Mouse (Mus musculus) thymus, adult 18-20 months (tissue): ENCODE measurements at regions not wholly inside any gene's neighbourhood (a gene's known extent, or its start where the extent isn't known, plus 50 kb on each side); places are given as distances from the start of the nearest gene placed in this dataset.

Experiments
- DNase-seq, 2 experiments: peaks; one replicate each; pipeline ENCODE4 v3.0.0; 2022; ENCODE audit warnings: mixed read lengths in 2 of 2

DNA sequence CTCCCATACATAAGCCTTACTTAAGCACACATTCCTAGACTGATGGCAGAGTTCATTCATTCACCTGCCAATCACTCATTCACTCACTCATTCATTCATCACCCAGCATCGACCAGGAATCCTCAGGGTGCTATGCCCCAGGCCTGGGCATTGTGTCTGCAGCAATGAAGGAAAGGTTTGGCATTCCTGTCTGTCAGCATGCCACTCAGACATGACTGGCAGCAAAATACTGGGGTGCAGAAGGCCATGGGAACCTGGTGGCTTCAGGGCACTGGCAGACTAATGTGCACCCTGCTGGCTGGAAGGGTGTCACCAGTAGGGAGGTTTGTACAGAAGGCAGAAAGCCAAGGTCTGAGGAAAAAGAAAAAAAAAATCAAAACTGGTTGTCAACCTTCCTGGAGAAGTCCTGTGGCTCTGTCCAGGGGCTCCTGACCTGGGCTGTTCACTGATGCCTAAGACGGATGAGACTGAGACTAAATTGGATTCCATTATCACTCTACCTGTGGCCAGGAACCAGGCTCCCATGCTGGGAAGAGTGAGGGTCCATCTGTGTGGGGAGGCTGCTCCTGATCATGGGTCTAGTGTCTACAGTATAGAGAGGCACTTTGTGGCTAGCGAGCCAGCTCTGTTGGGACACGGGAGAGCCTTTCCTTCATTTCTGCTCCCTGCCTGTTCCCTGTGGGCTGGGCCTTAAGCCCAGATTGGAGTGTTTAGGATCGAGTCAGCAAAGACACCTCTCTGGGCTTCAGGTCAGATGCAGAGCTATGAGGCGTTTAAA lies 104.1 kb downstream of the Cstad start:
- peak in 1 of 2 experiments; percentile 4 for DNase-seq

DNA sequence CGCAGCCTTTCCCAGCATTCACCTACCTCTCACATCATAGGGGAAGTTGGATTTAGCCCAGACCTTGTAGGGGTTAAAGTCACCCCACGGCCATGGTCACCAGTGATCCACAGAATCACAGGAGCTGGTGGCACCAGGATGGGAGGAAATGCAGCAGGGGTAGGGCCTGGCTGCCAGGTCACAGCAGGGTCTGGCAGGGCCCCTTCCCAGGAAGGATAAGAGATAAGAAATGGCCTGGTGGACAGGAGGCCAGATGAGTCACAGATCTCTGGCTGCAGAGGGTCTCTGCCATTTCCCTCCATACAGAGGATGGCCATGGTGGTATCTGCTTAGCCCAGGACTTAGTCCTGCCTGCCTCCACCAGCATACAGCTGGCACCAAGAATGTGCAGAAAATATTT lies 103.0 kb downstream of the Cstad start:
- peak in 1 of 2 experiments; percentile 2 for DNase-seq

DNA sequence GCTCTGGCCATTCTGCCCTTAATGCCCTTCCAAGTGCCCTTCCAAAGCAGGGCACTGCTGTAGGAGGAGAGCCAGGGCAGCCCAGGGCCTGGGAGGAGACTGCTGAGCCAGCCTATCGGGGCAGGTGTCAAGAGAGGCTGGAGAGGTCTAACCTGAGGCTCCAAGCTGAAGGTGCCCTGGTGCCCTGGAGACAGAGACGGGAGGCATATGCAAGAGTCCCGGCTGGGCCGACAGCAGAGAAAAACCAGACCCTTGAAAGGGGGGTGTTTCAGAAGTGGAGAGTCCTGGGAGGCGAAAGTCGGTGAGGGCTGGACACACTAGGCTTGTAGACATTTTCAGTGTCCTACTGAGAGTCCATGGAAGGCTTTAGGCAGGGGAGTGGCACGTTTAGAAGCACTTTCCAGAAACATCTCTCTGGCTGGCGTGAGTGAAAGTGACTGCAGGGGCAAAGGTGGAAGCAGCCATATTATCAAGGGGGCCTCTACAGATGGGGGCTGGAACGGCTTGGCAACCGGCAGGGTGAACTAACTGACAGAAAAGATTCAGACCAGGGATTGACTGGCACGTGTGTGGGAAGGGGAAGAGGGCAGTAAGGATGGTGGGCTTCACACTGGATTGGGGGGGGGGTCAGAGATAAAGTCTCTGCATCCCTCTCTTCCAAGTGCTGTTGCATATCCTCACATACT lies 101.1 kb downstream of the Cstad start:
- peak in 1 of 2 experiments; percentile 6 for DNase-seq

DNA sequence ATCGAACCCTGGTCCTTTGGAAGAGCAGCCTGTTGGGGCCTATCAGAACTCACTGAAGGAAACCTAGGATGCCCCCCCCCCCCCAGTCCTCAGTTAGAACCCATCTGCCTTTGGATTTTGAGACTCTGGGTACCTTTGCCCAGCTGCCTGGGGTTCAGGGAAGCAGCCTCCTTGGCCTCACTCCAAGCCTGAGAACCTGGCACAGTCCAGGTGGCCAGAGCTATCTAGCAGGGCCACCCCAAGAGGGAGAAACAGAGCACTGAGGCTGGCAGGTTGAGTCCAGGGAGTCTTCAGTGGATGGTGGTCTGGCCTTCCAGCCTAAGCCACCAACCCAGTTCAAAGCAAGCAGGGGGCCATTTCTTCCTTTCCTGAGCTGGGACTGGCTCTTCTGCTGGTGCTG lies 100.2 kb downstream of the Cstad start:
- peak in 1 of 2 experiments; percentile 3 for DNase-seq

DNA sequence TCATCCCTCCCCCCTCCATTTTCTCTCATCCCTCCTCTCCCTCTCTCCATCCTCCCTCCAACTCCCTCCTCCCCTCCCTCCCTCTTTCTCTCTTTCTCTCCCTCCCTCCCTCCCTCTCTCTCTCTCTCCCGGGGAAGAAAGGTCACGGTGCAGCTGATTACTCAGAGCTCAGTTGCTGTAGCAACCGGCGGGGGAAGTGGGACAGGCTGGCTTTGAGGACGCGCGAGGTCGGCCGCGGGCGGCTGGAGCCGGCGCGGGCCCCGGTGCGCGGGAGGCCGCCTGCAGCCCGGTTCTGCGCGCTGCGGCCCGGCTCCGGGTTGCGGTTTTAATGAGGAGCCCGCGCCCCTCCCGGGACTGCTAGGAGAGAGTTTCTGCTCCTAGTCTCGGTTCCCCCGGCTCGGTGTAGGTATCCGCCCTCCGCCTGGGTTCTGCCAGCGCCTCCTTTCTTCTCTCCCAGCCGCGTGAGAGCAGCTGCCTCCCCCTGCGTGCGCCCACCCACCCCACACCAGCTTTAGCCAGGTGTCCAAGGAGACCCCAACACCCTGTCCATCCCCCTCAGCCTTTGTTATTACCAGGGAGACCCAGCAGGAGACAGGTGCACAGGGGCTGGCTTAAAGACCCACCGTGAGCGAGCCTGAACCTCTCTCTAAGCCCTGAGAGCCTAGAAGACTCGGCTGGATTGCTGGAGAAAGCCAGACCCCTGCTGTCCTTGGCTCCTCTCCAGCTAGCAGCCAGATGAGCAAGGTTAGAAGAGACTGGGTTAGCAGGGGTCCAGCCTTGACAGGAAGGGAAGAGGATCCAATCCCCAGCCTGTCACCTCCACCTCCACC lies 98.6 kb downstream of the Cstad start:
- DNase-seq: peak; percentile 76 to 79

DNA sequence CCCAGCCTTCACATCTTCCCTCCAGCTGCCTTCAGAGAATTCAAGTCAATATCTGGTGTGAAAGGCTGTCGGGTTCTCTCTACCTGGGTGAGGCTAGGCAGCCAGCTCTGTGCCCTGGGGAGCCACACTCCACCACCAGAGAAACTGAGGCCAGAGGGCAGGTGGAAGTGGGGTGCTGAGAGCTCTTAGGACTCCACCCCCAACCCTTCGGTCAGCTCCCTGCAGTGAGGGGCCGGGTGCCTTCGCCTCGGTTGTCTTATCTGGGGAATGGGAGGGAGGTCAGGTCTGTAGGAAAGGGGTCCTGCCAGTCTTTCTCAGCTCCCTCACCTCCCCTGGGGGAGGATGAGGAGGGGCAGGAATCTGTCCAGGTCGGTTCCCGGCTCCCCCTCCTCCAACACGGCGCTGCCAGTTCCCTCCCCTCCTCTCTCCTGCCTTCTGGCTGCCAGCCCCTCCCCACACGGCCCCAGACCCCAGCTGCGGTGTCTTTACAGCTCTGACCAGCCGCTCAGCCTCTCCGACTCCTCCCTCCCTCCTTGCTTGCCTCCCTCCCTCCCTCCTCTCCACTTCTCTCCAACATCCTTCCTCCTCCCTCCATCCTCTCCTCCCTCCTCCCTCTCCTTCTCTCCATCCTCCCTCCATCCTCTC lies 97.8 kb downstream of the Cstad start:
- DNase-seq: peak; percentile 41 to 65

DNA sequence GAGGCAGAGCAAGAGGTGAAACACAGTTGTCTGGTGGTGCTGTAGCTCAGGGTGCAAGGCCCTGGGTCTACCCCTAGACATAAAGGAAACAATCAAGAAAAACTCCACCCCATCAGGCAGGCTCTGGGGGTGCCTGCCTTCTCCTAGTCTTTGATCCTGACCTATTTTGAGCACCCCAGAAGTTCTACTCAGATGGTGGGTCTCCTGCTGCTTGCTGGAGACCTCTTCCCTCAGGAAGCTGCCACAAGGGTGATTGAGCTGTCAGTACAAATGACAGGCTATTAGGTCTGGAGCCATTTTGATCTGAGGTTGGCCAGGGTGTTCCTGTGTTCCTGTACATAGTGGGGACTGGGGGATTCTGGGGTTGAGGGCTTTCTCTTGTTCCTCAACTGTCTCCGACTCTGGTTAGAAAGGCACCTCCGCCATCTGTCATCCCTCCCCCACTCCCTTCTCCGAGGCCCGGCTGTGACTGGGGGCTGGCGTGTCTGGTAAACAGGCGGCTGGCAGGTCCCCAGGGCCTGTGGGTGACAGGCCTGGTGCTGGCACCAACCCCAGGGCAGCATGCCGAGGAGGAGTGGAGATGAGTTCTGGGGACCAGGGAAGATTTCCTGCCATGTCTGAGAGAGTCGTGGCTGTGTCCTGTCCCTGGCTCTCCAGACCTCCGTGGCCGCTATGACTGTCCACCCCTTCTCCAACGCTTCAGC lies 97.2 kb downstream of the Cstad start:
- DNase-seq: peak; percentile 69 to 80

DNA sequence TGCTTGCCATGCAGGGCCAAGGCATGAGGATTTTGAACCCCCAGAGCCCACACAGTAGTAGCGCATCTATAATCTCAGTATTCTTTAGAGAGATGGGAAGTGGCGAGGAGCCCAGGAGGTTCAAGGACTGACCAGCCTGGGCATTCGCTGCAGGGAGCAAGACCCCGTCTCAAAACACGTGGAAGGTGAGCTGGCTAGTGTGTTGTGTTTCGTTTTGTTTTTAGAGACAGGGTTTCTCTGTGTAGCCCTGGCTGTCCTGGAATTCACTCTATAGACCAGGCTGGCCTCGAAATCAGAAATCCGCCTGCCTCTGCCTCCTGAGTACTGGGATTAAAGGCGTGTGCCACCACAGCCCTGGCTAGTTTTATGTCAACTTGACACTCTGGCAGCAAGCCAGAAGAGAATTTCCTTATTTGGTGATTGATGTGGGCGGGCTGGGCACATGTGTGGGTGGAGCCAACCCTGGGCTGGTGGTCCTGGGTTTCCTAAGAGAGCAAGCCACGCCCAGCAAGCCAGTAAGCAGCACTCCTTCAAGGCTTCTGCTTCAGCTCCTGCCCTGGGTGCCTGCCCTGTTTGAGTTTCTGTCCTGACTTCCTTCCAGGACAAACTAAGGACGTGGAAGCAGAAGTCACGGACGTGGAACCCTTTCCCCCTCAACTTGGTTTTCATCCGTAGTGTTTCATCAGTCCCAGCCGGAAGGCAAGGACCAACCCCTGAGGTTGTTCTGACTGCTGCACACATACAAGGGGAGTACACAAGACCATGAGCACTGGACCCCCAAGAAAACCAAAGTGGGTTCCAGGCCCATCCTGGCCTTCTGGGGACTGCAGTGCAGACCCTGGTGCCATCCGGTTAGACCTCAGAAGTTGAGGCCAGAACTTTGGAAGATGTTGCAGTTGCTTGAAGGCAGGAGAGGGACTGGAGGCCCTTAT lies 96.4 kb downstream of the Cstad start:
- DNase-seq: peak; percentile 54 to 76

DNA sequence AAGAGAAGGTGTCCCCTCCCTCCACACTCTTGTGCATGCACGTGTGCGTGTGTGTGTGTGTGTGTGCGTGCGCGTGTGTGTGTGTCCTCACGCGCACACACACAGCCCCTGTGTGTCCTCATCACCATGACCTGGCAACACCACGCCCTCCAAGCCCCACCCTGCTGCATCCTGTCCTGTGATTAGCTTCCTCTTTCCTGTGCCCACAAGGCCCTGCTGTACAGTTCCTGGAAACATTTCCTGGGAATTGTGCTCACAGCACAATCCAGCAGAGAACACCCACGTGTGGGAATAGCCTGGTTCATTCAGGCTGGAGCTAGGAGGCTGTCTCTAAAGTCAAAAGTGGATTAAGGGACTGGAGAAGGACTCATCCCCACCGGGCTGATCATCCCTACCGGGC lies 95.5 kb downstream of the Cstad start:
- DNase-seq: peak in 1 of 2 experiments; percentile 53

DNA sequence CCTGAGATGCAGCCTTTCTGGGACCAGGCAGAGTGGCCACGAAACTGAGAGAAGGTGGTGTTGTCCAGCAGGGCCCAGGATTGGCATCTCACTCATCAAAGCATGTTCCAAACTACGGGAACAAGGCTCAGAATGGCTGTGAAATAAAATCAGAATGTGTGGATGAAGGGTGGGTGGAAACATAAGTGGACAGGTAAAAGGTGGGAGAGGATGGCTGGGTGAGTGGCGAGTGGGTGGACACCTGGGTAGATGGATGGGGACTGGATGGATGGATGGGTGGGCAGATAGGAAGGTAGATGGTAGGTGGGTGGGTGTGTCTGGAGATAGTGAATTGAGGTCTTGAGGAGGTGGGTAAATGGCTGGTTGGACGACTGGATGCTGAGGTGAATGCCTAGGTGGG lies 93.6 kb downstream of the Cstad start:
- DNase-seq: no peak

DNA sequence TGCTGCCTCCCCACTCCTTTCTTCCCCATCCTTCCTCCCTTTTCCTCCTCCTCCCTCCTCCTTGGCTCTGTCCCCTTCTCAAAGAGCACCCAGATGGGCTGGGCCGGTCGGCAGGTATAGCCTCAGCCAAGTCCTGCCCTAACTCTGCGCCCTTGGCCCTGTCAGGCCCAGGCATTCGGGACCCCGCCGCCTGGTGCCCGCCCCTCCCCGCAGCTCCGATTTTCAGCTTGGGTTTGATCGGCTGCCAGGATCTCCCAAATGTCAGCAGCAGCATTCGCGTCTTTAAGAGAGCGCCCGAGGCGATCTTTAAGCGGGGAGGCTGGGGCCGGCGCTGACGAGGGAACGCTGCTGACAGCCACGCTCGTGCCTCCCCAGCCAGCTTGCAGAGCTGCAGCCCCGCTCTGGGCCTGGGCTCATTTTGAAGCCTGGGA lies 92.3 kb downstream of the Cstad start:
- DNase-seq: no peak

DNA sequence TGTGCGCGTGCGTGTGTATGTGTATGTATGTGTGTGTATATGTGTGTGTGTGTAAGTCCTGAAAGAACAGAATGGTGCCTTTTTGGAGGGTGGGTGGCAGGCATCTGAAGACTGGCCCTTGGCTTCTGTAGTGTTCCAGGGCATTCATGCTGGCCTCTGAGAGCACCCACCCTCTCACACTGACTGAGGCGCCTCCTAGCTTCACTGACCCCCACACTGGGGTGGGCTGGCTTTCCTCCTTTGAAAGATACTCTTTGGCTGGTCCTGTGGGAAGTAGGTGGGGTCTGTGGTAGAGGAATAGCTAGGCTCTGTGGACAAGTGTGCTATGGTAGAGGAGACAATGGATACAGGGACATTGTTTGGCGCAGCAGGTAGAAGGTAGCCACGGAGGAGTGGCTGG lies 91.5 kb downstream of the Cstad start:
- DNase-seq: no peak

DNA sequence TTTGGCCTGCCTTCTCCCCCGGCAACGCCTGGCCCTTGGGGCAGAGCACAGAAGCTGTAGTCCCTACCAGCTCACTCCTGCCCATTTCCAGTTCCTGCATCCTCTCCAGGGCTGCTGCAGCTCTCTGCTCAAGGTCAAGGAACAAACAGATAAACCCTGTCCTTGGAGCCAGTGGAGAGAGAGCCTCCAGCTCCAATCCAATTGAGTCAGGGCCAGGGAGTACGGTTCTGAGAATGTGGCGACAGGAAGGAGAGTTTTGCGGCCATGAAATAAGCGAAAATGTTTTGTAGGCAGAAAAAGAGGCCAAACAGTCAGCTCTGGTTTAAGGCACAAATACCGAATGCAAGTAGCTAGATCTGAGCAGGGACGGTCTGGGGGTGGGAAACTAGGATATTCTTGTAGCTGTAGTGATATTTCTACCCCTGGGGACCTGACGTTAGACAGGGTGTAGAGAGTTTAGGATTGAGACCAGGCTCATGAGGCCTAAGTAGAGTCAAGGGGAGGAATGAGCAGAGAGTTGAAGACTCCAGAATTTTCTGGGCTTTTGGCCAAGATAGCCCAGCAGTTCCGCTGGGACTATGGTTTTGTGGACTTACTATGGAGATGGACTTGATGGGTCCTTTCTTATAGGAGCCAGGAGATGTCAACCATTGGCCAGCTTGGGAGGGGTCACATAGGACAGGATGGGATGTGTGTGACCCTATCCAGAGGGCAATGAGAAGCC lies 90.5 kb downstream of the Cstad start:
- no peak for DNase-seq

DNA sequence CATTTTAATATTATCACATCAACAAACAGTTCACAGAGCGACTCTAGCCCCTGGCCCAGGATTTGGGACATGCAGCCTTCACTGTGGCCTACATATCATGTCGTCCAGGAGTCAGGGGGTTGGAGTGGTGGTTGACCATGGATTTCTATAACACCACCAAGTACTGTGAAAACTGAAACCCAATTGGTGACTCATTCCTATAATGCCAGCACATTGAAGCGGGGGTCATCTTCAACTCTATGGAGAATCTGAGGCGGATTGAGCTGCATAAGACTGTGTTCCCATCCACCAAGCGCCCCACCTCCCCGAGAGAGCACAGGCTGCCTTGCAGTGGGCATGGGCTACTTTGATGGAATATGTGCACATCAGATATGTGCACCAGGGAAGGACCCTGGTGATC lies 89.6 kb downstream of the Cstad start:
- no peak for DNase-seq

DNA sequence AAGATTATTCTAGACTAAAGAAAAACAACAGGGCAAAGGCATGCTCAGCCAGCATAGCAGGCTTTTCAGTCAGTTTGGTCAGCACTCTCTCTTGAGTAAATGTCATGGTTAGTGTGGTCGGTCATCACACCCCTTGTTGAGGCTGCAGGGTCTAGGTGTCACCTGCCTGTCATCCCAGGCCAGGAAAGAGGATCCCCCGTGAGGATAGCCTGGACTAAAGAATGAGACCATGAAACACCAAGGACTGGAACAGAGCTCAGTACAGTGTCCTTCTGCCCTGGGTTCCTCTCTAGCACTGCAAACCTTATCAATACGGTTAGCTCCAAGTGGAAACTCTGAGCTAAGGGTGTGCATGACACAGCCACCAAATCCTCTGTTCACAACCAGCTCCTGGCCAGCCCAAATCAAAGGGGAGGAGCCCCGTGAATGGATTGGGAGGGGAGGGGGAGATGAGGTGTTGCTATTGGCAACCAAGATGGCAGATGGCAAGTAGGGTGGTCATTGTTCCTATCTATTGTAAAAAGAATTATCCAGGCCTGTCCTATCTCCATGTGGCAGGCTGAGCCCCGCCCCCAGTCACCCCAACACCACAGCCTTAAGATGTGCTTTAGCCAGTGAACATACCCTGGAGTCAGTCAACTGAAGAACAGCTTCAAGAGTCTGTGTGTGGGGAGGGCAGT lies 87.4 kb downstream of the Cstad start:
- DNase-seq: no peak

DNA sequence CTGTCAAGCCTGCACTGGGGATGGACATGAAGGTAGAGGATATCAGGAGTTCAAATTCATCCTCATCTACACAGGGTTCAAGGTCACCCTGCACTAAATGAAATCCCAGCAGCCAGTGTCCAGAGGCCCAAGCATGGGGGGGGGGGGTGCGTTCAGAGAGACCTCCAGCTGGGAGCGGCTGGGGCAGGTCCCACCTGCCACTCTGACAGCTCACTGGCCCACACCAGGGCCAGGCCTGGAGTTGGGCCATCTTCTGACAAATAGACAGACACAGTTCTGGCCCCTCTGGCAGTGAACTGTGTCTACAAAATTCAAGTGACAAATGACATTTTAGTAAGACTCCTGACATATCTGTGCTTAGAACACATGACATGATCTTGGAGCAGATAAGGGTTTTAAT lies 86.8 kb downstream of the Cstad start:
- DNase-seq: no peak

DNA sequence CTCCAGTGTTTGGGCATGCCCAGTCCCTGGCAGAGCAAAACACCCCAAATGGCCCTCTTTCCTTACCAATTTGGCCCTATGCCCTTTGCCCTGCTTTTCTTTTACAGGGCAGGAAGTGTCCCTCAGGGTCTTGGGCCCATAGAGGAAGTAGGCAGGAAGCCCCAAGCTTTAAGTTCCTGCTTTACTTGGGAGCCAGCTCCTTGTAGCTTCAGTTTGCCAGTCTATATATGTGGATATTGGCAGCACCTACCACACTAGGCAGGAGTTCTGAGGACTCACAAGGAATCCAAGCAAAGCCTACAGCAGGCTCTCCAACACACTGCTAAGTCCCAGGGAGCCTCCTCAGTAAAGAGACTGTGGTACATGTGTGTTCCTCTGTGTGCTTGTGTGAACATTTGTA lies 84.2 kb downstream of the Cstad start:
- DNase-seq: no peak

DNA sequence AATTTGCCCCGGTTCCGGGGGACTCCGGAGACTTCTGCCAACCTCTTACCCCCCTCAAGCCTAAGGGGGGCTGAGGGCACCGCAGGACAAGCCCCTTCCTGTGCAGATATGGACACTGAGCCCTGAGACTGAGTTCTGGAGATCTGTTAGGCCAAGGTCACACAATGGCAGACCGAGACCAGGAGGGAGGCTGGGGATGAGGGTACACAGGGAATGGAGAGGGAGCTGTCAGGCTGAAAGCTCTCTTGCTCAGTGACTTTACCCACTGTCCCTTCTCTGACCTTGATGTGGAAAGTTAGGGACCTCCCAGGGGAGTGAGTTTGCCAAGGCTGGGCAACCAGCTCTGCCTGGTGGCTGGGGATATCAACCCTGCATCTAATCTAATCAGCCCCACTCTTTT lies 82.7 kb downstream of the Cstad start:
- no peak for DNase-seq

DNA sequence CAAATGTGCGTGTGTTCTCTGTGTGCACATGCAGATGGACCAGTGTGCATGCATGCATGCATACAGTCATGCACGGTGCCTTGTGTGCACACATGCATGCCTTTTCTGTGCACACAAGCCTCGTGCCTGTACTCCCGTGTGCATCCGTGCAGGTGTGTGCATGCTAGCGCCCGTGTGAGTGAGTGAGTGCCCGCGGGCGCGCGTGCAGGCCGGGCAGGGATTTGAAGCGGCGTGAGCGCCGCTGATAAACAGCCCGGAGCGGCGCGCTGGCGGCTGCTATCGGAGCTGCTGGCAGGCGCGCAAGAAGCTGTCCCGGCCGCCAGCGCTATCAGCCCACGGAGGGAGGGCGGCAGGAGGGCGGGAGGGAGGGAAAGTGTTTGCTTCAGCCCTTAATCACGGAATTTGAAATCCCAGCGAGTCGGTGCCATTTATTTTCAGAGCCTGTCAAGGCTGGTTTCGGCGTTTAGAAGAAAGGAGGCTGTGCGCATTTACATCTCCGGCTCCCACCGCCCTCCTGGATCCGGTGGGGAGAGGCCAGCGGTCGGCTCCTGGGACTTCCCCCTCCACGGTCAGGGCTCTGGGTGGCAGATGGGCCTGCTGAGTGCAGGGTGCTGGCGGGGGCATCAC lies 82.1 kb downstream of the Cstad start:
- no peak for DNase-seq
